Mouse (Mus musculus) thymus, adult 2 months (tissue): ENCODE measurements around the gene Stmn1.

Experiments used
- CTCF ChIP-seq: fragments of 200-500 bp; IDR thresholded peaks from 2 replicates; pipeline ENCODE4 v1.5.1; 2012; ENCODE audit warnings: mild to moderate bottlenecking, control low read depth, low read length, moderate library complexity, borderline replicate concordance; ENCODE audit not compliant: control insufficient read depth, poor library complexity, insufficient read depth; ENCODE audit errors: extremely low read depth
- POLR2A ChIP-seq: fragments of 200-500 bp; IDR thresholded peaks from 2 replicates; pipeline ENCODE4 v1.6.1; 2012; ENCODE audit warnings: mild to moderate bottlenecking, low read length, control low read depth, moderate library complexity; ENCODE audit not compliant: control insufficient read depth, poor library complexity, insufficient read depth; ENCODE audit errors: extremely low read depth

DNA sequence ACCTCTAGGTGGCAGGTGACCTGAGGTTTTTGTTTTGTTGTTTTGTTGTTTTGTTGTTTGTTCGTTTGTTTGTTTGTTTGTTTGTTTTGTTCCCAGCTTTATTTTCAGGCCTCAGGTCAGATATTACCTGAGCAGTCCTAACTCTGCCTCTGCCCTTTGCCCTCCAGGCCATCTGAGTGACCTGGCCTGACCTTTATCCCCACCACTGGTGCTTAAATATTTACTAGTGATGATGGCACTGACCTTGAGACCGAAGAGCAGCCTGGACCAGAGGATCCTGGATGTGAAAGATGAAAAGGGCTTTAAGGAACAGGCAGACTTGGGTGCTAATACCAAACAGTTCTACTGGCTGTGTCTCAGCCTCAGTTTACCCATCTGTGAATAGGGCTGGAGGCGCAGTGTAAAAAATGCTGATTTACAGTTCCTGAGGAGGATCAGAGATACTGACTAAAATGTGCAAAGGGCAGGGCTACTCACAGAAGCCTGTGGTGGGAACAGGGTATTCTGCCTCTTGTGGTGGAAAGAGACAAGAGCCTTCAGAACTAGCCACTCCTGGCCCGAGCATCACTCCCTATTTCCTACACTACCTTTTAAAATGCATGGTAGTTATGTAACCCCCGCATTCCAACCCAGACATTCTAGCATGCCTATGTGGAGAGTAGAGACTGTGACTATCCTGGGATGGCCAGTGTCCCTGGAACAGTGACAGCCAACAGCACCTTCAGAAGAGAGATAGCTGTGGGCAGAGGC, 17.2 kb downstream of the Stmn1 start:
- TF ChIP-seq POLR2A: no peak
- no peak for TF ChIP-seq CTCF
